In the genomic region with DNA sequence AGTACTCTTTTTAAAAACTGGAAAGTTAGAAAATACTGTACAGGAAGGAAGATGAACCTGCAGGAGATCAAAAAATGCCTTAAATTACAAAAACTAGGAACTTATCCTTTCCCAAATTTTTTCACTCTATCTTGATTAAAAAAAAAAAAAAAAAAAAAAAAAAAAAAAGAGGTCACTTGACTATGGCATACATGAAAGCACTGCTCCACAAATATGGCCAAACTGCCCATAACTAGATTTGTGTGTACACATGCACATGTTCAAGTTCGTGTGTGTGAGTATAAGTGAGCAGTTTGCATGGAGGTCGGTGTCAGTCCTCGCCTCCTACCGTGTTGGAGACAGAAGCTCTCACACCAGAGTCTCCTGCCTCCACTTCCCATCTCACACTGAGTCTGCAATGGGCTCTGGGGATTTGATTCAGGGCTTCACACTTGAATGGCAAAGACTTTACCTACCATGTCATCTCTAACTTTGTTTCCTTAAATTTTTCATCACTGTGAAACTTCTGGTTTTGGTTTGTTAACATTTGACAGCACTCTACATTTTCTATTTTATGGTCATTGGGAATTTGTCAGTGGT, we compare ENCODE assay signal across 21 mouse cellular contexts. TPM values are rescaled to one million over a fixed set of nuclear protein-coding genes. Genes with fewer than 3 reads are reported as not detected.
DNase-seq lines count a peak whose midpoint lies in the region; TF ChIP-seq lines count a peak whose summit lies in the region.
"Had no signal": no experiment of that assay in that cellular context is flagged by ENCODE, and none has a peak within 500 bp of the region (broad histone marks: within the 10 kb centered on the region; RNA-seq: fewer than 3 reads in every experiment).

No protein-coding gene starts in this region.

- no peak for TF ChIP-seq RAD21 in MEL (IDR thresholded peaks at IDR 0.05; ENCODE audit: low read depth, low read length)

- no peaks in the 10 kb centered on the region for H3K4me1 ChIP-seq in MEL (ENCODE audit: control insufficient read depth in 1 of 2, insufficient read depth in 2 of 2, low read length in 2 of 2)
- H3K4me1 ChIP-seq: embryonic facial prominence, embryonic 13.5 days; embryonic facial prominence, embryonic 15.5 days; forebrain, embryonic 10.5 days; forebrain, embryonic 12.5 days had no signal

- intact Hi-C loops in left cerebral cortex, postnatal 25 days (cut with DNase I): no loop called here

- no peaks in the 10 kb centered on the region for H3K27me3 ChIP-seq in MEL (ENCODE audit: control insufficient read depth in 1 of 2, insufficient read depth in 2 of 2, low read length in 2 of 2)
- H3K27me3 ChIP-seq in splenic B cell, adult 2 months (ENCODE audit: control insufficient read depth, insufficient read depth, low read length, poor library complexity, severe bottlenecking): no peaks in the 10 kb centered on the region
- H3K27me3 ChIP-seq: embryonic facial prominence, embryonic 13.5 days; embryonic facial prominence, embryonic 15.5 days; forebrain, embryonic 12.5 days had no signal

- H3K79me2 ChIP-seq in MEL (ENCODE audit: control insufficient read depth, insufficient read depth, low read length, poor library complexity): no peaks in the 10 kb centered on the region

- no peak overlapping the region for H3K9ac ChIP-seq in MEL (ENCODE audit: control insufficient read depth, low read depth, low read length, poor library complexity, severe bottlenecking)
- H3K9ac ChIP-seq: embryonic facial prominence, embryonic 13.5 days; embryonic facial prominence, embryonic 15.5 days; forebrain, embryonic 12.5 days had no signal

- H3K36me3 ChIP-seq in MEL (ENCODE audit: control insufficient read depth in 1 of 2, insufficient read depth in 2 of 2, low read length in 2 of 2): peaks cover 0 to 32% of the 10 kb centered on the region in 2 experiments; a peak in 3 of 4 replicates
- H3K36me3 ChIP-seq in splenic B cell, adult 2 months (ENCODE audit: control insufficient read depth, insufficient read depth, low read length, poor library complexity, severe bottlenecking): peaks cover 9% of the 10 kb centered on the region

- no peaks in the 10 kb centered on the region for H3K9me3 ChIP-seq in MEL (replicated peaks; ENCODE audit: insufficient read depth, low read length)
- H3K9me3 ChIP-seq: embryonic facial prominence, embryonic 13.5 days; embryonic facial prominence, embryonic 15.5 days; forebrain, embryonic 10.5 days; forebrain, embryonic 12.5 days; G1E had no signal

- H3K4me3 ChIP-seq in MEL (ENCODE audit: control insufficient read depth in 1 of 2, insufficient read depth in 1 of 2, low read depth in 2 of 2, low read length in 2 of 2): no peak overlapping the region
- H3K4me3 ChIP-seq: embryonic facial prominence, embryonic 13.5 days; embryonic facial prominence, embryonic 15.5 days; erythroblast, embryonic 14.5 days; forebrain, embryonic 10.5 days; forebrain, embryonic 12.5 days had no signal

- TF ChIP-seq POLR2A in MEL (IDR thresholded peaks at IDR 0.05; ENCODE audit: control insufficient read depth in 1 of 2, insufficient read depth in 1 of 2, low read depth in 1 of 2, low read length in 2 of 2, poor library complexity in 1 of 2): no peak

- TF ChIP-seq CTCF in MEL (IDR thresholded peaks at IDR 0.05 in 2 of 3, conservative IDR thresholded peaks at IDR 0.05 in 1 of 3; ENCODE audit: control insufficient read depth in 1 of 3, insufficient read depth in 1 of 3, low read depth in 2 of 3, low read length in 3 of 3, poor library complexity in 1 of 3, severe bottlenecking in 1 of 3): no peak

- DNase-seq in A20 (ENCODE audit: low read depth, low spot score) (peak; percentile 12), MEL (ENCODE audit: low read depth, low spot score) (no peak)
- peak; percentile 5 for DNase-seq in splenic B cell, adult 2 months (ENCODE audit: low read depth, low spot score)
- DNase-seq in left cerebral cortex, postnatal 25 days (ENCODE audit: low spot score in 2 of 2): no peak
- no peak for DNase-seq in kidney, postnatal 14 days
- DNase-seq: adrenal gland, adult 2 months; adrenal gland, postnatal 10 days; adrenal gland, postnatal 25 days; cerebellum, adult 11 months; cerebellum, adult 18-20 months; cerebellum, adult 8-10 months; cerebellum, adult 9-11 months; cerebellum, postnatal 14 days; cerebellum, postnatal 36 days; embryo, embryonic 11 days had no signal

- TF ChIP-seq EP300 in MEL (IDR thresholded peaks at IDR 0.05; ENCODE audit: low read depth in 1 of 2, low read length in 2 of 2): no peak

- H3K27ac ChIP-seq in MEL (ENCODE audit: control insufficient read depth, low read depth, low read length): no peak overlapping the region
- H3K27ac ChIP-seq: embryonic facial prominence, embryonic 13.5 days; embryonic facial prominence, embryonic 15.5 days; forebrain, embryonic 10.5 days; forebrain, embryonic 12.5 days had no signal

TF ChIP-seq in MEL, 35 proteins besides CTCF, POLR2A, EP300 and RAD21:
- no peak for TF ChIP-seq MYB (IDR thresholded peaks at IDR 0.05; ENCODE audit: low read depth, low read length)
- no peak for TF ChIP-seq MAFK (IDR thresholded peaks at IDR 0.05; ENCODE audit: borderline replicate concordance, low read depth, low read length)
- TF ChIP-seq UBTF (IDR thresholded peaks at IDR 0.05; ENCODE audit: borderline replicate concordance, insufficient read depth, low read depth, low read length): no peak
- no peak for TF ChIP-seq CHD2 (IDR thresholded peaks at IDR 0.05; ENCODE audit: low read length)
- TF ChIP-seq CHD1 (IDR thresholded peaks at IDR 0.05; ENCODE audit: low read depth, low read length): no peak
- peak; percentile 73; the same call in 1 of the 2 replicates for TF ChIP-seq ZNF384 (IDR thresholded peaks at IDR 0.05; ENCODE audit: low read depth, low read length)
TF ChIP-seq in MEL: peak in this region for 1.

RNA-seq across cellular contexts. Expression of a gene that starts 23.4 kb away (rescaled TPM):
- 102 and 111 TPM in 2 replicates for total RNA-seq in MEL (2012; rRNA removed)
- polyA plus RNA-seq in MEL (2012; ENCODE audit: insufficient read depth in 1 of 2, insufficient read length in 2 of 2, low read depth in 1 of 2, low replicate concordance in 2 of 2, missing spikeins in 1 of 2): 10 to 100 TPM in 1 of 2 experiments, not detected in 1; 63.4 TPM
- 10 to 100 TPM; 23.7 to 24.9 TPM for total RNA-seq in left cerebral cortex, postnatal 25 days (2021)

RNA-seq across cellular contexts. Expression of a gene that starts 23.5 kb away (rescaled TPM):
- total RNA-seq in MEL (2012; rRNA removed): 43.0 and 45.5 TPM in 2 replicates
- polyA plus RNA-seq in MEL (2012; ENCODE audit: insufficient read depth in 1 of 2, insufficient read length in 2 of 2, low read depth in 1 of 2, low replicate concordance in 2 of 2, missing spikeins in 1 of 2): 1,000 to 10,000 TPM in 1 of 2 experiments, 10 to 100 TPM in 1; 51.8 to 3,192 TPM
- total RNA-seq in left cerebral cortex, postnatal 25 days (2021): 10 to 100 TPM; 28.1 to 34.1 TPM

Comparison
In these comparisons a context has a peak if more than half of its experiments do, and no peak if none do; other contexts are left out.
1. DNase-seq: peak in A20 (single experiment) and splenic B cell, adult 2 months (single experiment); none in MEL (single experiment), left cerebral cortex, postnatal 25 days (0 of 2) and kidney, postnatal 14 days (single experiment).